Mouse (Mus musculus) right cerebral cortex, postnatal 10 days (tissue): ENCODE data around the gene Mthfr.

Source experiments
- DNase-seq, 2 experiments: peaks; one replicate each; pipeline ENCODE4 v3.0.0; 2021; ENCODE audit warnings: low spot score in 2 of 2

Gene Mthfr

GRCm38 (mm10) chr4:148038600-148039253 lies at the start of gene Mthfr, which contains the start of gene Clcn6:
Mthfr (plus strand) TSS chr4:148039077.
Clcn6 (minus strand) TSS chr4:148038821.
- peak; percentile 100 for DNase-seq

- no peak for DNase-seq
Measured at GRCm38 (mm10) chr4:147993571-147994095, 45.2 kb upstream of the Mthfr start.

GRCm38 (mm10) chr4:147995311-147995710 lies 43.6 kb upstream of the Mthfr start:
- DNase-seq: no peak

GRCm38 (mm10) chr4:148000202-148000772 lies 38.6 kb upstream of the Mthfr start, which contains the start of gene Nppa:
Nppa (plus strand) TSS chr4:148000722.
- peak; percentile 57 to 66 for DNase-seq

GRCm38 (mm10) chr4:148001013-148001789 lies 37.7 kb upstream of the Mthfr start:
- no peak for DNase-seq

GRCm38 (mm10) chr4:148001866-148002265 lies 37.0 kb upstream of the Mthfr start:
- no peak for DNase-seq

- DNase-seq: no peak
Measured at GRCm38 (mm10) chr4:148004361-148004760, 34.5 kb upstream of the Mthfr start.

- DNase-seq: peak; percentile 62 to 74
Measured at GRCm38 (mm10) chr4:148008412-148008811, 30.5 kb upstream of the Mthfr start.

GRCm38 (mm10) chr4:148009641-148010040 lies 29.2 kb upstream of the Mthfr start:
- no peak for DNase-seq

- DNase-seq: no peak
Measured at GRCm38 (mm10) chr4:148011332-148011731, 27.5 kb upstream of the Mthfr start.

- DNase-seq: no peak
Measured at GRCm38 (mm10) chr4:148012216-148012615, 26.7 kb upstream of the Mthfr start.

GRCm38 (mm10) chr4:148015418-148015817 lies 23.5 kb upstream of the Mthfr start:
- no peak for DNase-seq

- DNase-seq: no peak
Measured at GRCm38 (mm10) chr4:148016981-148017380, 21.9 kb upstream of the Mthfr start.

- DNase-seq: no peak
Measured at GRCm38 (mm10) chr4:148018410-148018809, 20.5 kb upstream of the Mthfr start.

- no peak for DNase-seq
Measured at GRCm38 (mm10) chr4:148024003-148024402, 14.9 kb upstream of the Mthfr start.

GRCm38 (mm10) chr4:148029297-148029696 lies 9.6 kb upstream of the Mthfr start:
- no peak for DNase-seq

- no peak for DNase-seq
Measured at GRCm38 (mm10) chr4:148030506-148030905, 8.4 kb upstream of the Mthfr start.

GRCm38 (mm10) chr4:148033858-148034410 lies 4.9 kb upstream of the Mthfr start:
- no peak for DNase-seq

- no peak for DNase-seq
Measured at GRCm38 (mm10) chr4:148035440-148035839, 3.4 kb upstream of the Mthfr start.

- no peak for DNase-seq
Measured at GRCm38 (mm10) chr4:148038079-148038599, 738 bp upstream of the Mthfr start.

GRCm38 (mm10) chr4:148039254-148040028 lies 564 bp downstream of the Mthfr start:
- no peak for DNase-seq
